Mouse (Mus musculus): ENCODE data around the gene Kyat1. TPM values are rescaled to one million over a fixed set of nuclear protein-coding genes. Genes with fewer than 3 reads are reported as not detected.
A peak's percentile ranks its signal among the peaks of the same experiment; 100 is the strongest.
"Not testable (repeated sequence)": the region's sequence is repeated elsewhere in the genome, so short reads cannot be mapped to it uniquely, and the experiment has no call there.

The Kyat1 gene
- total RNA-seq, 2 experiments from 2014 or later, result 22.9 to 24.6 TPM

DNA sequence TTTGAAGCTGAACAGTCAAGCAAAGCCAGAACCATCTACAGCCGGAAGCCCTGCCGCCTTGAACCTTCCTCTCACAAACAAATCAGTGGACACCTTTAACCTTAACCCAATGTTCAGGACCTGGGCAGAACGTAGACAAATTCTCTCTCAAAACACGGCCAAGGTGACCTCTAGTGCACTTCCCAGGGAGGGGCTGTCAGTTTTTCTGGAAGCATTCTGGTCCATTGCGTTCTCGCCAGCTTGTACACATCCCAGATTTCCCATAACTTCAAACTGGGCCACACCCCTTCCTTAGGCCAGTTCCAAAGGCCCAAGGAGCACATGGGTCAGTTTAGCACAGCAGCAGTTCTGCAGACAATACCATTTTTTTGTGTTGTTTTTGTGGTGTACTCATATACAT, 9.8 kb upstream of the Kyat1 start:
- no peak for DNase-seq

DNA sequence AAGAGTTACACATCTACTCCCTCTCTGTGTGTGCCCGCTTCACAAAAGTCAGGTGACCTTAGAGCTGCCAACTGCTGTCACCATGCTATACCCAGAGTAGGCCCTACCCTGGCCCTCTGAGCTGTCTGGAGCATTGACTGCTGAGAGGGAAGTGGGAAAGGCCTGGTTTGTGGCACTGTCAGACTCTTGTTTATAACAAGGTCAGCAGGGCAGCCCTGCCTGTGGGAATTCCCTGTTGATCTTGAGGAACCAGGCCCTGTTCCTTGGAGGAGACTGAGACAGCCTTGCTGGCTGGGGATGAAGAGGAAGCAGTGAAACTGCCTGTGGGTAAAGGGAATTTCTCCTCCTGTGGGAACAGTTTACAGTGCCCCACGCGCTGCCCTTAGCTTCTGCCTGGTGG, 9.1 kb upstream of the Kyat1 start:
- DNase-seq, result no peak

DNA sequence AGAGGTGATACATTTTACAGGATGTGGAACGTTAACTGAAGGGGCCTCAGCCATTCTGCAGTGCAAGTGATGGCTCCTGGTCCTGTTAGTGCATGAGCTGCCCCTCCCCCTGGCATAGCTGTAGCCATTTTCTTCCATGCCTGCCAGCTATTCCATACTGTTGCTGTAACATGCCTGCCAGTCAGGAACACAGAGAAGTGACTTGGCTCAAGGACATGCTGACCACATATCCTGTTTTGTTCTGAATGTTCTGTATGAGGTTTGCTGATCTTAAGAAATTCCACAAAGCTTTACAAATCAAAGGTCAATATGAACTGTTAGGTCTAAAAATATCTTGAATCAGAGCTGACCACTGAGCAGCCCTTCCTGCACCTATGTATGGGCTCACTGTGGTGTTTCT, 7.3 kb upstream of the Kyat1 start:
- DNase-seq, result no peak

DNA sequence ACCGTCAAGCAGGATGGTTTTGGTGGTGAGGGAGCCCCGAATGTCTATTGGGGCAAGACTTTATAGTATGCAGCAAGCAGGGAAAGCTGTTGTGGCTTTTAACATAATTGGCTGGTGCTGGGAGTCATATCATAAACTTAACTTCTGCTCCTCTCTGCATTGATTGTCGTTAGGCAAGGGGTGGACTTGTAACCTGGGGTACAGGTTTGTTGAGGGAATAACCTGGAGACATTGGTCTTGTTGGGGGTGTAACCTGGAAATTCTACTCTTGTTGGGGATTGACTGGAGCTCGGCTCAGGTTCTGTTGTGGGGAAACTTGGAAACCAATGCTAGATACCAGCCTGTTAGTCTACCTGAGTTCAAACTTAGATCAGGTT, 6.5 kb upstream of the Kyat1 start:
- DNase-seq, result no peak

DNA sequence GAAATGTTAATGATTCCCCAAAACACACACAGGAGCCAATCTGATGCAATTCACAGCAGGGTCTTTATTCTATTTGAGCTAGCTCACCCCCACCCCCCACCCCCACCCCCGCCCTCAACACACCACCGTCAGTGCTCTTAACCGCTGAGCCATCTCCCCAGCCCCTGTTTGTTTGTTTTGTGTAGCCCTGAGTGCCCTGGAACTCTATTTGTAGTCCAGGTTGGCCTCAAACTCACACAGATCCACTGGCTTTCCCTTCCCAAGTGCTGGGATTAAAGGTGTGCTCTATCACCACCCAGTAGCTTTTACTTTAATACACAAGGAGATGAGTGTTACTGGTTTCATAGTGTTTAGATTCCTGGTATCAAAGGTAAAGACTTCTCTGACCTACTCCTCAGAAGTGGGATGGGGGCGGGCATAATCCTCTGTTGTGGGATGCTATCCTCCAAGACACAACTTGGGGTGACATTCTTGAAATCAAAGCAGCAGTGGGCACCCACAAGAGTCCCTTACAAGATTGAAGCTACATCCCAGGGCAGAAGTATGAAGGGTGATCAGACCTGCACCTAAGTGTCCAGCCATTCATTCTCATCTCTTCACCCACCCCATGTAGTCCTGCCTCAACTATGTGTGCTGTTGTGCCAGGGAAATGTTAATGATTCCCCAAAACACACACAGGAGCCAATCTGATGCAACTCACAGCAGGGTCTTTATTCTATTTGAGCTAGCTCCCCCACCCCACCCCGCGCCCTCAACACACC, 5.9 kb upstream of the Kyat1 start:
- no peak for DNase-seq

DNA sequence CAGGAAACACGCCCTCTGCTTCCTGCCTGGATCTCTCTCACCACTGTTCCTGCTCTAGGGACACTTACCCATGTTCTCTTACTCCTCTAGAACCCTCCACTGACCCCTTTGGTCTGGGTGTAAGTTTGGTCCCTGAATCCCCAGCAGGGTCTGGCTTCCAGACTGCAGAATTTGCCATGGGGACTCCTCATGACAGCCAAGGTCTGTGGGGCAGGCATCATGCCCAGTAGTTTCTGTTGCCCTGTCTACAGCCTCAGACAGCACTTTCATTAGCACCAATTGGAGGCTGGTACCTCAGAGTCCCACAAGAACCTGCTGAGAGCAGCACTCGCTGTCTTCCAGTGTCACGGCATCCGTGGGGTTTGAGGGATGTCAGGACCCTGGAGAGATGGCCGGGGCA, 2.2 kb upstream of the Kyat1 start:
- DNase-seq, result no peak

DNA sequence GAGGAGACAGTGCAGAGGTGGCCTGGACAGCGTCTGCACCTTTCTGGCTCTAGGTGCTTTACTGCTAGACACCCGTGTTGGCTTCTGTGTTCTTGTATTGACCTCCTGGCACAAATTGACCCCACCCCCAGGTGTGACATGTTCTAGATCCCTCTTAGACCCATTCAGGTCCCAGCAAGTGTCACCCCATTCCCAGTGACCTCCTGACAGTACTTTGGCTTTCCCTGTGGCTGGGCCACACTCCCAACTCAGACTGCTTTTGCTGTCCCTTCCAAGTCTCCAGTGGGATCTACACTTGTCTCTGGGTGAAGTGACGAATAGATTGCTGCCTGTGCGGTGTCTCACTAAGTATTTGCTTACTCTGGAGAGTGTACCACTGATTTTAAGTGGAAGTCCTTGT, 1.8 kb upstream of the Kyat1 start:
- no peak for DNase-seq

DNA sequence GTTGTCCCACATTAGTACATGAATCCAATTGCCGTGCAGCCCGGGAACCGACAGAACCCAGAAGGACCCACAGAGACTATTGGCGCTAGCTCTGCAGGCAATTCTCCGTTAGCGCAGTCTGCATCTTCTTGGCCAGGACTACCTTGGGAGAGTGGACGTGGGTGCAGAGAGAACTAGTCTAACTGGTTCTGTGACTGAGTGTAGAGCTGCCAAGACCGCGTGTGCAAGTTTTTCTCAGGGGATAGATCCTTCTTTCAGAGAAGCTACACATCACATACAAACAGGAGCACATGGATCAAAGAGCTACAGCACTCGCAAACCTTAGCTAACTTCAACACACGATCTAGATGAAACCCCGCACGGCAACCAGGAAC, 405 bp downstream of the Kyat1 start:
- no peak for DNase-seq

DNA sequence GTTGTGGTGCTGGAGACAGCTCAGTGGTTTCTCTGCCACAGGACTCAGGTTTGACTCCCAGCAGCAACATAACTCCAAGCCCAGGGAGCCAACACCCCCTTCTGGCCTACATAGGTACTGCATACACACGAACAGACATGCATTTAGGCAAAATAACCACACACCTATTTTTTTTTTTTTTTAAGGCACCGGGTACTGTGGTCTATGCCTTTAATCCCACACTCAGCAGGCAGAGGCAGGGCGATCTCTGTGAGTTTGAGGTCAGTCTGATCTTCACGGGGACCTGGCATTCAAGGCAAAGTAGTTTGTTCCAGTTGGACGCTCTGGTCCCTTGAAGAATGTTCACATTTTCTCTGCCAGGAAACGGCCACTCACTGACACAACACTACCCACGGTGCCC, 2.2 kb downstream of the Kyat1 start:
- DNase-seq, result no peak

DNA sequence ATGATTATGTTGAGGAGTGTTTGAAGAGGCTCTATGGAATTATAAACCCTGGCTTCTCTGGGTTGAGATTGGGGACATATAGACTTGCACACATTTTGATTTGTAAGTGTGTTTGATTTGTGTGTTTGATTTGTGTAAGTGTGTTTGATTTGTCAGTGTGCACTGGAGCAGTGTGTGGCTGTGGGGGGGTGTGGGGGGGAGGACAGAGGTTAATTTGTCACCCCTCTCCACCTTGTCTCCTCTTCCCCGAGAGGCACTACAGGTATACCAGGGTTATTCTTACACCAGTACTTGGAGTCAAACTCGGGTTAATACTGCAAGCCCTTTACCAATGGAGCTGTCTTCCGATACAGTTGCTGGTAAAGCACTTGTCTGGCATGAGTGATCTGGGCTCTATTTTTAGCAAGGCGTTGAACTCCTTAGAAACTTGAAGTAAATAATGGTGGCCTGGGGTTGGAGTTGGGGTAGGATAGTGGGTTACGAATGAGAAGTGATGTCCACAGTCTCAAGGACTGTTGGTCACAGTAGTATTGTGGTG, 5.2 kb downstream of the Kyat1 start:
- no peak for DNase-seq

DNA sequence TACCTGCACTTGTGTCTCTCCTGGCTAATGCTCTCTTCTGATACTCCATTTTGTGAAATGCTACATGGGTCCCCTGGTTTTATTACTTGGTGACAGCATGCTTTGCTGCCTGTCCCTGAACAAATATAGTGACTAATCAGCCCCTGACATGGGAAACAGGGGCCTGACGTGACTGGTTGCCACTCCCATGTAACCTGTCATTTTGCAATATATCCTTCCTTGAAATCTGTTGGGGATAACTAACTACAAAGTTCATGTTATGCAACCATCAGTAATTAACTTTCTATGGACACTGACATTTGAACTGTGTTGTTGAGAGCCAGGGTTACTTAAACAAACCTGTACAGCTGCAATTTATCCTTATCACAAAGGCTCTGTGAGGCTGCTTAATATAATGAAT, 5.7 kb downstream of the Kyat1 start:
- DNase-seq, result no peak

DNA sequence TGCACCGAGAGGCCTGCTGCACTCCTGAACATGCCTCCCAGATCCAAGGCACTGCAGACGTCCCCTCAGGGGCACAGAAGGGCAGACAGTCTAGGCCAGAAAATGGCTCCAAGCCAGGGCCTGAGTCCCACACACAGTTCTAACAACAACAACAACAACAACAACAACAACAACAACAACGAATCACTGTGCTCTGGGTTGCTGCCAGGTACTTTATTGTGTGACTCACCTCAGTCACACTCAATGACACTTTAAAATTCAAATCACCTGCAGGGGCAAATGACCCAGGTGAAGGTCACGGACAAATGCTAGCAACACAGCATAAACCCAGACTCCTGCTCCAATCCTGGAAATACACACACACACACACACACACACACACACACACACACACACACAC, 7.6 kb downstream of the Kyat1 start:
- no peak for DNase-seq

DNA sequence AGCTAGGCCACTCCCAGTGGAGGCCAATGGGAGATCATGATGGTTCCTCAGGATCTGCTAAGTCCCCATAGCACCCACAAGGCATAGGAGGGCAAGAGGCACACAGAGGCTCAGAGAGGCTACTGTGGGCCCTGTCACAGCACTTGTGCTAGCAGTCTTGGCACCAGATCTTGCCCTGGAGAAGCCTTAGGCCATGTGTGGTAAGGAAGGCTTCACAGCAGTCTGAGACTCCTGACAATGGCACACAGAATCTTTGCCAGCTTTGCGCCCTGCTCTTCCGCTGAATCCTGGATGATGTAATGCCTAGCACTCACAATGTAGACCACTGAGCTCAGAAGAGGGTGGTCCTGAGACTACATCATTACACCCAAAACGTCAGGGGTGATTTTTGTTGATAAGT, 11.0 kb downstream of the Kyat1 start:
- no peak for DNase-seq

DNA sequence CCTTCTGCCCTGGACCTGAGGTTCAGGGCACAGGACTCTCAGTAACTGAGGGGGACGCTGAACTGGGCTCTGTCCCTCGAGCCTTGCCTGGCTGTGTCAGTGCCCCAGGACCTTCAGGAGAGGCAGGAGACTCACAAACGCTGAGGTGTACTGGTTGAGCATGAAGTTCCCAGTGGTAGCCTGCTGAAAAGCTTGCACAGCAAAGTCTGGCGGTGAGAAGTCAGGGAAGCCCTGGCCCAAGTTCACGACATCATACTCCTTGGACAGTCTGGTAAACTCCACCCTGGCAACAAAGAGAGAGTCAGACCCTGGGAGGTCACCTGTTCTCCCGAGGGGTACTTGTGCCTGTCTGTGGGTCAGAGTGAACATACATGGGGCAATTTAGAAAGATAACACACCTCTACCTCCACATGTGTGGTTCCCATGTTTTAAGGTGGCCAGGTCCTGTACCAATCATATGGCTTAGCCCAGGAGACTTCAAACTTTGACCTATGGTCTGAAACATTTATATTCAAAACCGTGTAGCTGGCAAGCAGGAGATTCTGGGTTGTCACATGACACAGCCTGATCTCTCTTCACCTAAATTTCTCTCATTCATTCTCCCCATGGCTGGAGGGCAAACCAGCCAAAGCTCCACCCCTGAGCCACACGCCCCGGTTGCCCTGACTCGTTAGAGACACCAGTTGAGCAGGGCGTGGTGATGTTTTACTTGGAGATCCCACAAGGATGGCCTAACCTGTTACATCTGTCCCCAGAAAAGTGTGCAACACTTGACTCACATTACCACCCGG, 13.7 kb downstream of the Kyat1 start:
- DNase-seq, result no peak

DNA sequence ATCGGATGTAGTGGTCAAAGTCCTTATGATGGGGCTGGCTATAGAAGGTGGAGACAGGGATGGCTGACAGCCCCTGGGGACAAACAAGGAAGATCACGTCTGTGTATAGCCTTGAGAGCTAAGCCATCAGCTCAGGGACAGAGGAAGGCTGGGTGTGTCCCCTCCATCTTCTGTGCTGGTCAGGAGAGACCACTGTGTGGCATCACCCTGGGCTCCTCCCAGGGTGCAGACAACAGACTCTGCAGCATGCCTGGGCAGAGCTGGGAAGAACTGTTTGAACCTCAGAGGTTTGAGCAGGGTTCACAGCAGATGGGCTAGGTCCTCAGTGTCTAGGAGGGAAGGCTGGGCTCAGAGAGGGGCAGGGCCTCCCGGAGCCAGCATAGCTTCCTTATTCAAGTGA, 20.0 kb downstream of the Kyat1 start:
- no peak for DNase-seq

DNA sequence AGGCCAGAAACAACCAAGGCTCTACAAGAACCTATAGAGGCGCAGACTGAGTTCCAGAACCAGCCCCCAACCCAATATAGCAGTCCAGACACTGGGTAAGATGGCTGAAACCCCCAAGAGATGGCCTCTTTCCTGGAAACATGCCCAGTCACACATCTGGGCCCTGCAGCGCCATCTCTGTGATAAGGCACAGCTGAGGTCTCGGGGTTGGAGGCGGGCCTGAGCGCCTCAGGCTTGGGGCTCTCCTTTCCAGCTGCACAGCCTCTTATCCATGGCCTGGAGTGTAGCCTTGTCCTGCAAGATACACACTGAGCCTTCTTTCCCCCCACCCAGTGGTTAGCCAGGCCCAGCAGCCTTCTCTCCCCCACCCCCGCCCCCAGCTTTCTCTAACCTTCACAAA, 20.4 kb downstream of the Kyat1 start:
- no peak for DNase-seq

DNA sequence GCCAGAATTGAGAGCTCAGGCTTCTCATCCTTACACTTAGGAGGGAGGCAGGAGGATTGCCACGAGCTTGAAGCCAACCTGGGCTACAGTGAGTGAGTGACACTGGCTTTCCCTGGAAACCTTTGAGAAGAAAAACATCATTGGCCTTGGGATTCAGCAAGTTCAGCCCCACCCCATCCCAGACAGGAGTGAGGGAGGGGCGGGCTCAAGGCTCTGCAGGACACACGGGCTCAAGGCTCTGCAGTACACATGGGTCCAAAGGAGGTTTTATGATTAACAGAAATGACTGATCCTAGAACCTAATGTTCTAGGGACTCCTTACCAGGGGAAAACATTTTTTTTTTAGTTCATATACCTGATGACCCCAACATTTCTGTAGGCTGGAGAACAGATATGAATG, 21.9 kb downstream of the Kyat1 start:
- no peak for DNase-seq

DNA sequence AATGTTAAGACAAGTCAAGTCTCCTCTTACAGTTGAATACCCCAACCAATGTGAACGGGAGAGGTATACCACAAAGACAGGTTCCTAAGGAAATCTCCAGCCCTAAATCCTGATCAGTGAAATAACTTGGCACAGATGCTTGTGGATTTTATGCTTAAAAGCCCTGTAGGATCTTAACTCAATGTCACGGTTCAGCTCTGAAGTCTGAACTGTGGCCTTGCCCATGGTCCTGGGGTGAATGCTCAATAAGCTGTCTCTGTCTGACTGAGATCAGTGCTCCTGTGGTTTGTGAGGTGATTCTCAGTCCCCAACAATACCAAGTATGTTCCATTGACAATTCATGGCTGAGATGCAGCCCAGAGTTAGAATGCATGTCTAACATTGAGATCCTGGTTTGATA, 23.2 kb downstream of the Kyat1 start:
- no peak for DNase-seq

DNA sequence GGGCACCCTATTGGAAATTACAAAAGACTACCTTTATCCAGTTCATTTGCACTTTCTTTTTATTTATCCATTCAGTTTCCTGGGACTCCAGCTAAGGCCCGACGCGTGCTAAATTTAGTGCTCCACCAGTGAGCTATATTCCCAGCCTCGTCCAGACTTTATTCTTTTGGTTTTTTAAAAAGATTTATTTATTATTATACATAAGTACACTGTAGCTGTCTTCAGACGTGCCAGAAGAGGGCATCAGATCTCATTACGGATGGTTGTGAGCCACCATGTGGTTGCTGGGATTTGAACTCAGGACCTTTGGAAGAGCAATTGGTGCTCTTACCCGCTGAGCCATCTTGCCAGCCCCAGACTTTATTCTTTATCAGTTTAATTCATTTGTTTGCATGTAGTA, 26.9 kb downstream of the Kyat1 start:
- DNase-seq, result not testable (repeated sequence)

DNA sequence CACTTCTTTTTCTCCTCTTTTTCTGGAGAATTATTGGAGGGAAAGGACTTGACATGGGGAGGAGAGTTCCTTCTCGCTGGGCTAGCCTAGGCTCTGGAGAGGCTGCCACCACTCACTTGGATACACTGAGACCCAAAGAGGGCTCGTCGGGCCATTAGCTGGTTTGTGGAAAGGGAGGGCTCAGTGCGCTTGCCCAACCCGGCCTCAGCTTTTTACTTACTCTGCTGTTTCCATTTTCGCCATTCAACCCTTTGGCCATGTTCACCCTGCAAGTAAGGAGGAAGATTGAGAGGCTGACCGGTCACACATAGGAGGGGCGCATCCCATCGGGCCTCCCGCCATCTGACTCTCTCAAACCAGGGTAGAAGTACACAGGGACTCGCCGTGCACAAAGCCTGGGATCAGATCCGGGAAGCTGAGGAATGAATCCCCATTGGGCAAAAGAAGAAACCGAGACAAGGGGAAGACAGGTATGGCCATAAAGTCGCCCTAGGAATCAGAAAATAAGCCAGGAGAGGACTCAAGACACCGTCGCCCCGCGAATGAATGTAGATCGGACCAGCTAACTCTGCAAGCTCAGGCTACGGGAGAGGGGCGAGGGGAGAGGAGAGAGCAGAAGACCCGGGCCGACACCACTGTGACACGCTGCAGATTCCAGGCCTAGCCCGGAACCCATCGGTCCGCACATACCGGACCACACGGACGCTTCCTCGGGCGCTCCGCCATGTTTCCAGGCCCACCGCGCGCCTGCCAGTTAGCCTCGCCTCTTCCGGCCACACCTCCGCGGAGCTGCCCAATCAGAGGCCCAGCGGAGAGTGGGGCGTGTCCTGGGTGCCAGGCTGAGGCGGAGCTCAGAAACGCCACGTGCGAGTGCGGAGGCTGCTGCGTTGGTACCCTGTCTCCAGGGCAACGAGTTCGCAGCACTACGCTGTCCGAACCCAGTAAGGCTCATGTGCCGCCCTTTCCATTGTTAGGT, 27.7 kb downstream of the Kyat1 start, which contains the start of gene Spout1:
Gene Spout1, minus strand, starts transcription at position 760 of the 976 bp plus-strand sequence.
- peak; percentile 92 for DNase-seq

DNA sequence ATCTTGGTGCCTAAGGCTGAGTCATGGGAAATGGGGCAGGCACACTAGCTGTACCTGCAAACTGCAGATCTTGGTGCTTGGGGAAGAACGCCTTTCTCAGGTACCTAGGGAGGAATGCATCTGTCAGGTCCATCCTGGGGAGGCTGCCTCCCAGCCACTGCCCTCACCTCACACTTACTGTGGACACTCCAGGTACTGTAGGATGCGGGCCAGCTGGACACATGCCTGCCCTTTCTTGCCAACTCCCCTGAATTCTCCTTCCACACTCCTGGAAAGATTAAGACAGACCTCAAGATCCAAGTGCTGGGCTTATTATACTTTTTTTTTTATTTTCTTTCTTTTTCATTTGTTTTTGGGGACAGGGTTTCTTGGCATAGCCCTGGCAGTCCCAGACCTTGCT, 29.1 kb downstream of the Kyat1 start:
- DNase-seq, result no peak

DNA sequence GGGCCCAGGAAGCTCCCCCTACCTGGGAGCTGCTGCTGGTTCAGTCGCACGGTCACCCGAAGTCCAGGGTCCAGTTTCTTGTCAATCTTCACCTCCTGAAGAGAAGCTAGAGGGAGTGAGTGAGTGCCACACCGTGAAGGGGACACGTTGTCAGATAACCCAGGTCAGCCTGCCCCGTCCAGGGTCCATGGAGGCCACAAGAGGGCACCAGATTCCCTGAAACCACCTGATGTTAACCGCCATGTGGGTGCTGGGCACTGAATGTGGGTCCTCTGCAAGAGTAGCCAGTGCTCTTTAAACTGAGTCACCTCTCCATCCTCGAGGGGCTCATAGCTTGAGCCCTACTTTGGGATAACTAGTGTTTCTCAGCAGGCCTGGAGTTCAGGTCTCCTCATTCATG, 29.8 kb downstream of the Kyat1 start:
- no peak for DNase-seq
